Mouse (Mus musculus): ENCODE results near the gene Dnmt1. TPM values are rescaled to one million over a fixed set of nuclear protein-coding genes. Genes with fewer than 3 reads are reported as not detected.
A peak's percentile ranks its signal among the peaks of the same experiment; 100 is the strongest.

The Dnmt1 gene
- total and polyA plus RNA-seq, 3 experiments = 89.9 to 145 (median 121) TPM

DNA sequence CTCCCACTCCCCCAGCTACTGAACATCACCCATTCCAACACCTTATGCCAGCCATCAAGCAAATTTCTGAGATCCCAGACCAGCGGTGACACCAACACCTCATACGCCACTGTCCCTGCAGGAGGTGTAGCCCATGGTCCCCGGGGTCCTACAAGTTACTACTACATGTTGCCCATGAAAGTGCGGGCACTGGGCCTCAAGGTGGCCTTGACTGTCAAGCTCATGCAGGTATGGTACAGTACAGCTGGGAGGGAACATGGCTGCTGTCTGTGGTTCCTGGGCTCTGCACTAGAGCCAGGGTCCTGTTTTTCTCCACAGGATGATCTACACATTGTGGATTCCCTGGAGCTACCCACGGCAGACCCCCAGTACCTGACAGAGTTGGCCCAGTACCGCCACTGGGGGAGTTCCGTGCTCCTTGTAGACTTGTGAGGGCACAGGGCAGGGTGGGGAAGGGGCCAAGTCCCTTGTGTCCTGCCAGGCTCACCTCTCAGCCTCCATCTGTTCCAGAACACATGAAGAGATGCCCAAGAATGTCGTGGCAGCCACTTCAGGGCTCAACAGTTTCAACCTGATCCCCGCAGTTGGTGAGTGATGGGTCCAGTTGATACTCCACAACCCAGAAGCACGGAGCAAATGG lies 47.7 kb upstream of the Dnmt1 start:
- Histone ChIP-seq H3K27me3 (replicated peaks) (no peaks in the 10 kb centered on the region), H3K79me2 (replicated peaks; ENCODE audit: control insufficient read depth, extremely low read depth, insufficient read depth, poor library complexity, severe bottlenecking) (peaks cover 11% of the 10 kb centered on the region), H3K9ac (ENCODE audit: insufficient read depth, low read depth) (no peak overlapping the region), H3K4me1 (ENCODE audit: control insufficient read depth in 1 of 2, insufficient read depth in 2 of 2) (peaks cover 2 to 10% of the 10 kb centered on the region in 2 experiments; a peak in 3 of 4 replicates), H3K4me3 (replicated peaks in 1 of 3; ENCODE audit: low read depth in 2 of 3, low read length in 2 of 3, poor library complexity in 1 of 3) (no peak overlapping the region), H3K9me3 (replicated peaks; ENCODE audit: low read length) (no peaks in the 10 kb centered on the region), H3K4me2 (ENCODE audit: insufficient read depth, low read depth, poor library complexity, severe bottlenecking) (no peak overlapping the region), H3K36me3 (replicated peaks in 1 of 2; ENCODE audit: control insufficient read depth in 1 of 2, insufficient read depth in 1 of 2, low read length in 1 of 2) (peaks cover 42 to 49% of the 10 kb centered on the region in 2 experiments), H3K27ac (ENCODE audit: insufficient read depth, low read depth) (no peak overlapping the region)
- no peak for DNase-seq (ENCODE audit: extremely low read depth)
- in situ Hi-C loops (cut with MboI; ENCODE audit: low pct_ligation_motif_present, low pct_unique_long_range_greater_than_20kb, low sequenced_read_pairs) = no loop called here
- TF ChIP-seq MEF2A (IDR thresholded peaks at IDR 0.05; ENCODE audit: borderline replicate concordance, low read depth, low read length) (no peak), EP300 (IDR thresholded peaks at IDR 0.05; ENCODE audit: low read length) (no peak), ZNF384 (IDR thresholded peaks at IDR 0.05; ENCODE audit: low read depth, low read length) (no peak), CHD2 (IDR thresholded peaks at IDR 0.05; ENCODE audit: low read length) (no peak), ETS1 (conservative IDR thresholded peaks at IDR 0.05; ENCODE audit: low read depth, low read length) (no peak), POLR2A (IDR thresholded peaks at IDR 0.05; ENCODE audit: low read depth, low read length) (no peak), CTCF (conservative IDR thresholded peaks at IDR 0.05 in 1 of 2, IDR thresholded peaks at IDR 0.05 in 1 of 2; ENCODE audit: low read depth in 2 of 2, low read length in 2 of 2) (no peak), ELF1 (IDR thresholded peaks at IDR 0.05; ENCODE audit: low read depth, low read length) (no peak), MAX (IDR thresholded peaks at IDR 0.05; ENCODE audit: low read length) (no peak), USF1 (IDR thresholded peaks at IDR 0.05; ENCODE audit: low read depth, low read length) (no peak)
- dilution Hi-C loops (cut with MboI; ENCODE audit: extremely low pct_ligation_motif_present, extremely low pct_unique_long_range_greater_than_20kb, low sequenced_read_pairs) = no loop called here

DNA sequence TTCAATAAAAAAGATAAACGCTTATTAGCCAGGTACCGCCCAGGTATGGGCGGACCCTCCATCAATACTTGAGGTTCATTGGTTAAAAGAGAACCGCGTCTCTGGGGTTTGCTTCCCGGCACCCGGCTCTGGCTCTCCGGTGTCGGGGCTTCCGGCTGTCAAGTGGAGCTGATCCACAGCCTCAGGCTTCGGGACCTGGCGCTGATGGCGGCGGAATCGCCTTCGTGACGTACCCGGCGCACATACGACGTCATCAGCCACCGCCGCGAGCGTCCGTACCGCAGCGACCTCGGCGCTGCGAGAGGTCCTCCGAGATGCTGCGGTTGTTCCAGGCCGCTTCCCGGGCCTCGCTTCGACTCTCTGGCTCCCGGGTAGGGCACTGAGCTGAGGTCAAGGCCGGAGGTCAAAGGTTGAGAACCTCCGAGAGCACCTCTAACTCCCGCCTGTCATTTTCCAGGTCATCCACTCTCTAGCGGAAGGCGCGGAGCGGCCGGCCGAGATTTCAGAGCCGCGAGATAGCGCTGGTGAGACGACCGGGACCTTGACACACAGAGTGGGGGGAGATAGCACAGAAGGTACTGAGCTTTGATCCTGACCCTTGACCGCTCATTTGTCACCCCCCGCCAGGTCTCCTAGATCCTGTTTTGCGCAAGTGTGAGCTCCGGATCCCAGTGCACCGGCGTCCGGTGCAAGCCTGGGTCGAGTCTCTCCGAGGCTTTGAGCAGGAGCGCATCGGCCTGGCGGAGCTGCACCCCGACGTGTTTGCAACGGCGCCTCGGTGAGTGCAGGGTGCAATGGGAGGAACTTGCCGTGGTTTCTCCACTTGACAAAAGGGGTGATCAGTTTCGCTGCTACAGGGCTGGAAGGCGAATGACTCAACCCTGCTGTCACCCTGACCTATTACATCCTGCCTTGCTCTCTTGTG lies 43.2 kb upstream of the Dnmt1 start, which contains the start of gene Mrpl4:
Gene Mrpl4 (plus strand): TSS at position 112 of the 925 bp plus-strand sequence.
- Histone ChIP-seq H3K4me2 (ENCODE audit: insufficient read depth, low read depth, poor library complexity, severe bottlenecking) (peak within 1 kb of the TSS; percentile 85), H3K4me1 (ENCODE audit: control insufficient read depth in 1 of 2, insufficient read depth in 2 of 2) (peaks cover 2 to 17% of the 10 kb centered on the region in 2 experiments; a peak in 3 of 4 replicates), H3K27ac (ENCODE audit: insufficient read depth, low read depth) (0 out of 2 replicates have a peak within 1 kb of the TSS, but pooled peaks have one; percentile 2), H3K9me3 (replicated peaks; ENCODE audit: low read length) (no peaks in the 10 kb centered on the region), H3K4me3 (replicated peaks in 1 of 3; ENCODE audit: low read depth in 2 of 3, low read length in 2 of 3, poor library complexity in 1 of 3) (peak within 1 kb of the TSS; percentile 69 to 93 (median 85)), H3K79me2 (replicated peaks; ENCODE audit: control insufficient read depth, extremely low read depth, insufficient read depth, poor library complexity, severe bottlenecking) (peaks cover 11% of the 10 kb centered on the region), H3K27me3 (replicated peaks) (no peaks in the 10 kb centered on the region), H3K9ac (ENCODE audit: insufficient read depth, low read depth) (peak within 1 kb of the TSS; percentile 85), H3K36me3 (replicated peaks in 1 of 2; ENCODE audit: control insufficient read depth in 1 of 2, insufficient read depth in 1 of 2, low read length in 1 of 2) (peaks cover 30 to 36% of the 10 kb centered on the region in 2 experiments)
- dilution Hi-C loops (cut with MboI; ENCODE audit: extremely low pct_ligation_motif_present, extremely low pct_unique_long_range_greater_than_20kb, low sequenced_read_pairs) = no loop called here
- in situ Hi-C loops (cut with MboI; ENCODE audit: low pct_ligation_motif_present, low pct_unique_long_range_greater_than_20kb, low sequenced_read_pairs) = loop anchor here (5.0 kb wide), 2 partner anchors 56 to 101 kb away; no protein-coding TSS in a partner anchor
- DNase-seq (ENCODE audit: extremely low read depth) = peak; percentile 88
- no peak for TF ChIP-seq JUN (IDR thresholded peaks at IDR 0.05; ENCODE audit: insufficient read depth, low read depth, low read length)
- TF ChIP-seq MEF2A (IDR thresholded peaks at IDR 0.05; ENCODE audit: borderline replicate concordance, low read depth, low read length) = peak; percentile 34; the same call in 1 of the 2 replicates
- peak; percentile 66; the same call in 1 of the 2 replicates for TF ChIP-seq GABPA (IDR thresholded peaks at IDR 0.05; ENCODE audit: insufficient replicate concordance, low read depth, low read length)
- peak; percentile 76 for TF ChIP-seq ZMIZ1 (IDR thresholded peaks at IDR 0.05; ENCODE audit: low read depth, low read length)
- no peak for TF ChIP-seq MYC (IDR thresholded peaks at IDR 0.05; ENCODE audit: low read depth, low read length)
- TF ChIP-seq SMC3 (IDR thresholded peaks at IDR 0.05; ENCODE audit: low read depth, low read length) = peak; percentile 23; the same call in 1 of the 2 replicates
- no peak for TF ChIP-seq MAZ (IDR thresholded peaks at IDR 0.05; ENCODE audit: low read depth, low read length)
- peak; percentile 92 for TF ChIP-seq SIN3A (IDR thresholded peaks at IDR 0.05; ENCODE audit: low read length)
- TF ChIP-seq TCF12 (IDR thresholded peaks at IDR 0.05; ENCODE audit: low read depth, low read length) = peak; percentile 69
- TF ChIP-seq NELFE (IDR thresholded peaks at IDR 0.05; ENCODE audit: low read depth, low read length) = peak; percentile 96
- peak; percentile 62; the same call in 1 of the 2 replicates for TF ChIP-seq POLR2AphosphoS2 (IDR thresholded peaks at IDR 0.05; ENCODE audit: low read depth, low read length)
- no peak for TF ChIP-seq E2F4 (IDR thresholded peaks at IDR 0.05; ENCODE audit: insufficient replicate concordance, low read depth, low read length)
- TF ChIP-seq POLR2A (IDR thresholded peaks at IDR 0.05; ENCODE audit: low read depth, low read length) = peak; percentile 92
- peak; percentile 91 for TF ChIP-seq HCFC1 (IDR thresholded peaks at IDR 0.05; ENCODE audit: low read depth, low read length)
- peak; percentile 91 for TF ChIP-seq MXI1 (IDR thresholded peaks at IDR 0.05; ENCODE audit: low read depth, low read length)
- TF ChIP-seq CTCF (conservative IDR thresholded peaks at IDR 0.05 in 1 of 2, IDR thresholded peaks at IDR 0.05 in 1 of 2; ENCODE audit: low read depth in 2 of 2, low read length in 2 of 2) = peak in 1 of 2 experiments; percentile 37; a peak in 2 of 4 replicates
- no peak for TF ChIP-seq MAFK (IDR thresholded peaks at IDR 0.05; ENCODE audit: insufficient replicate concordance, low read length)
- no peak; the same call in 1 of the 2 replicates for TF ChIP-seq ETS1 (conservative IDR thresholded peaks at IDR 0.05; ENCODE audit: low read depth, low read length)
- TF ChIP-seq IRF4 (IDR thresholded peaks at IDR 0.05; ENCODE audit: low read depth, low read length) = peak; percentile 60
- 0 out of 2 replicates have a peak, but pooled peaks have one; percentile 12 for TF ChIP-seq BHLHE40 (IDR thresholded peaks at IDR 0.05; ENCODE audit: low read depth, low read length)
- no peak for TF ChIP-seq CHD1 (IDR thresholded peaks at IDR 0.05; ENCODE audit: low read depth, low read length)
- TF ChIP-seq RCOR1 (conservative IDR thresholded peaks at IDR 0.05; ENCODE audit: low read depth, low read length) = no peak

Data from CH12.LX (cell line).